Mouse (Mus musculus): ENCODE data around the gene Defb29. TPM values are rescaled to one million over a fixed set of nuclear protein-coding genes. Genes with fewer than 3 reads are reported as not detected.

The Defb29 gene
- polyA plus RNA-seq (2015; fragmentation: Nextera tagmentation; extraction: Ambion mirVana): not detected in 2 replicates

DNA sequence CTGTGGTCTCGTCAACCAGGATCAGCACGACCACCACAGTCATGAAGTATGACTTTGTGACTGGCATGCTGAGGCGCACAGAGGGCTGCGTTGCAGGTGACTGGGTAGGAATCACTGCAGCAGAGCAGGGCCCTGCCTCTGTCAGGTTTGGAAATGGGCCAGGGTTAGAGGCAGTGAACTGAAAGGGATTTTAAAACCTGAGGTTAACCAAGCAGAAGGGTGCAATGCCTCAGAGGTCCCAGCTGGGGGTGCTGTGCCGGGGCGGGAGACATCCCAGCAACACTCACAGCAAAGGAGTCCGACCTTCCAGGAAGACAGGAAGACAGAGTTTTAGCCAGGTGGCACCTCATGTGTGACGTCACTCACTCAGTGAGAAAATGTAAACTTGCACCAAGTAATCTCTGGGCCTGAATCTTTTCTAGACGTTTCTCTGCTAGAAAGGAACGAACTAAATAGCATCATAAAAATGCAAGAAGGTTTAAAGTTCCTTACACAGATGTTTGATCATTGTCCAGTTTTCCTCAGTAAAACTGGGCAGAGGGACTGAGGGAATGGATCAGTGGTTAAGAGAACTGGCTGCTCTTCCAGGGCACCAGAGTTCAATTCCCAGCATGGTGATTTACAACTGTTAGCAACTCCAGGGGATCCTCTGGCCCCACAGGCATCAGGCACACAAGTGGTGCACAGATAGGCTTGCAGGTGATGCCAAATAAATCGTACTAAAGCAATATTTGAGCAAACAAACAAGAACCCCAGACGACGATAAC lies at the start of gene Defb29:
Gene Defb29, minus strand, starts transcription at position 155 of the 767 bp plus-strand sequence.
- no peak for ATAC-seq (ENCODE audit: low FRiP score, low read depth)
- no peak within 1 kb of the TSS for H3K4me2 ChIP-seq (replicated peaks)
- no peak within 1 kb of the TSS for H3K27ac ChIP-seq
- no peak within 1 kb of the TSS for H3K4me3 ChIP-seq
- no peaks in the 10 kb centered on the region for H3K27me3 ChIP-seq
- whole genome bisulfite sequencing: 50% methylated on average over 13 of the region's 13 CpGs
- peaks cover 4% of the 10 kb centered on the region for H3K4me1 ChIP-seq
- H3K36me3 ChIP-seq: no peaks in the 10 kb centered on the region
- H3K9ac ChIP-seq: no peak within 1 kb of the TSS
- peaks cover 6% of the 10 kb centered on the region; the same call in 1 of the 2 replicates for H3K9me3 ChIP-seq

DNA sequence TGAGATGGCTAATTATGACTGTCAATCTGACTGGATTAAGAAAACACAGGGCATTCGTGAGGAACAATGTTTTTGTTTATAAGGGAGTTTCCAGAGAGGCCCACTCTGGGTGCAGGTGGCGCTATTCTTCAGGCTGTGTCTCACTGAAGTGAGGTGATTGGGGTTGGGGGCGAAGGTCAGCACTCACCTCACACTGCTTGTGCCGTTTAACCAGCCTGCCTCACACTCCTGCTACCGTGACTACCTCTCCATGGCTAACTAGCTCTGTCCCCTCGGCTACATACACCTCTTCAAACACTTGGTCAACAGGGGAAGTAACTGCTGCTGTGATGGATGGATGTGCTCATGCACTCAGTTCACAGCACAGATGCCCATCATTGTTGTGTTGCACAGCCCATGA lies 49.1 kb upstream of the Defb29 start:
- no peaks in the 10 kb centered on the region for H3K9me3 ChIP-seq
- H3K4me3 ChIP-seq: no peak overlapping the region
- no peaks in the 10 kb centered on the region for H3K36me3 ChIP-seq
- no peak overlapping the region for H3K9ac ChIP-seq
- 39% methylated on average over 6 of the region's 6 CpGs for WGBS
- H3K4me1 ChIP-seq: 0 out of 2 replicates have a peak, but pooled peaks cover 5% of the 10 kb centered on the region
- ATAC-seq (ENCODE audit: low FRiP score, low read depth): no peak
- H3K4me2 ChIP-seq (replicated peaks): no peak overlapping the region
- H3K27ac ChIP-seq: no peak overlapping the region
- no peaks in the 10 kb centered on the region for H3K27me3 ChIP-seq

DNA sequence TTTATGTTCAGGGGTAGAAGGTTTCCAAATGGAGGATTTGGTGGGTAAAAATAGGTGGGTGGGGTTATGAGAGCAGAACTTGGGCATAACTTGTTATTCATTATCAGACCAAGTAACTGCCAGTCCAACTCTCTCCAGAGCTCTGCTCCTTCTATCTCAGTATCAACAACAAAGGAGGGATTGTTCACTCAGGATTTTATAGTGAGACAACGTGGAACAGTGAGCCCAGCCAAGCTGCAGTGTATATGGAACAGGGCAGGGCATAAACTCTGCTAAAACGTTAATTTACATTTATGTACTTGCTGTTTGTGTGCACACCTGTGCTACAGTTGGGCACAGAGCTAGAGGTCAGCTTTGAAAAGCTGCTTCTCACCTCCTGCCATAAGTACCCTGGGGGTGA lies 48.6 kb upstream of the Defb29 start:
- ATAC-seq (ENCODE audit: low FRiP score, low read depth): no peak
- Histone ChIP-seq H3K4me2 (replicated peaks) (no peak overlapping the region), H3K4me3 (no peak overlapping the region), H3K36me3 (no peaks in the 10 kb centered on the region), H3K27me3 (no peaks in the 10 kb centered on the region), H3K27ac (no peak overlapping the region), H3K9me3 (no peaks in the 10 kb centered on the region), H3K4me1 (0 out of 2 replicates have a peak, but pooled peaks cover 5% of the 10 kb centered on the region), H3K9ac (no peak overlapping the region)
- 22% methylated on average over 2 of the region's 2 CpGs for WGBS

GRCm38 (mm10) chr2:152586926-152587560 lies 47.1 kb upstream of the Defb29 start:
- Histone ChIP-seq H3K27me3 (no peaks in the 10 kb centered on the region), H3K4me1 (0 out of 2 replicates have a peak, but pooled peaks cover 5% of the 10 kb centered on the region), H3K27ac (no peak overlapping the region), H3K36me3 (no peaks in the 10 kb centered on the region), H3K4me2 (replicated peaks) (no peak overlapping the region), H3K9ac (no peak overlapping the region), H3K9me3 (no peaks in the 10 kb centered on the region), H3K4me3 (no peak overlapping the region)
- WGBS: 66% methylated on average over 4 of the region's 4 CpGs
- no peak for ATAC-seq (ENCODE audit: low FRiP score, low read depth)

GRCm38 (mm10) chr2:152580612-152581011 lies 40.7 kb upstream of the Defb29 start:
- Histone ChIP-seq H3K4me1 (no peaks in the 10 kb centered on the region), H3K4me3 (no peak overlapping the region), H3K9ac (no peak overlapping the region), H3K4me2 (replicated peaks) (no peak overlapping the region), H3K36me3 (no peaks in the 10 kb centered on the region), H3K27me3 (no peaks in the 10 kb centered on the region), H3K27ac (no peak overlapping the region), H3K9me3 (no peaks in the 10 kb centered on the region)
- ATAC-seq (ENCODE audit: low FRiP score, low read depth): no peak
- WGBS: 88% methylated on average over 11 of the region's 11 CpGs

DNA sequence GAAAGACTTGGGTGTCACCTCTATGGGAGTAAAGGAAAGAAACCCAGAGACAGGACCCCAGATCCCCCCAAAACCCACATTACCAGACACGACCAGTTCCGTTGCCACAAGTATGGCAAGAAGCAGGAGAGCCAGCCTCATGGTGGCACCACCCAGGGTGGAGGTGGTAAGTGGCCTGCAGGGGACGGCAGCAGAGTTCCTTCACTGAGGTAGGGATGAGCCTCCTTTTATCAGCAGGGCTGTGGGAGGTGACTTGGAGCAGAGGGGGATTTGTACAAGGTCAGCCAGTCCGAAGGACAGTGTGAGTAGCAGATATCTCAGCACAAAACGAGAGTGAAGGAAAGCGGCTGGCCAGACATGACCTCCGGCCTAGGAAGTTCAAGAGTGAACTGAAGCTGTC lies 40.2 kb upstream of the Defb29 start, which contains the start of gene Defb19:
Gene Defb19, minus strand, starts transcription at position 206 of the 400 bp plus-strand sequence.
- H3K36me3 ChIP-seq: no peaks in the 10 kb centered on the region
- H3K4me2 ChIP-seq (replicated peaks): no peak within 1 kb of the TSS
- H3K4me3 ChIP-seq: no peak within 1 kb of the TSS
- WGBS: 69% methylated on average over 7 of the region's 7 CpGs
- ATAC-seq (ENCODE audit: low FRiP score, low read depth): no peak
- no peaks in the 10 kb centered on the region for H3K4me1 ChIP-seq
- no peaks in the 10 kb centered on the region for H3K9me3 ChIP-seq
- no peaks in the 10 kb centered on the region for H3K27me3 ChIP-seq
- no peak within 1 kb of the TSS for H3K27ac ChIP-seq
- no peak within 1 kb of the TSS for H3K9ac ChIP-seq

DNA sequence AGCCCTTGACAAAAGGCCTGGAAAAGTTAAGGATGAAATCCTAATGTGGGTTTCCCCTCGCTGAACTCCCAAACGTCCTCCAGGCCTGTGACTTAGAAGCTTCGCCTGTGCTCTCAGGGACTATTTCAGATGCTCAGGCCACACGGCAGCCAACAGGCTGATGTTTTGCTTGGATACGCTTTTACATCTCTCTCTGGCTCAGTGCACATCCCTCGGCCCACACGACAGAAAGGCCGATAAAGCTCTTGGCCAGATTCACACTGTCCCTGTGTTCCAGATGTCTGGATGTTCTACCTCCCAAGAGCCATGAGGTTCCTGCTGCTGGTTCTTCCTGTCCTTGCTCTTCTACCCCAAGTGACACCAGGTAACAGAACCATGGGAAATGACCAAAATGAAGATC lies 33.6 kb upstream of the Defb29 start:
- H3K36me3 ChIP-seq: no peaks in the 10 kb centered on the region
- no peak overlapping the region for H3K4me2 ChIP-seq (replicated peaks)
- no peaks in the 10 kb centered on the region for H3K9me3 ChIP-seq
- no peaks in the 10 kb centered on the region for H3K4me1 ChIP-seq
- H3K9ac ChIP-seq: no peak overlapping the region
- 89% methylated on average over 8 of the region's 8 CpGs for WGBS
- ATAC-seq (ENCODE audit: low FRiP score, low read depth): no peak
- H3K27ac ChIP-seq: no peak overlapping the region
- H3K4me3 ChIP-seq: no peak overlapping the region
- H3K27me3 ChIP-seq: no peaks in the 10 kb centered on the region

DNA sequence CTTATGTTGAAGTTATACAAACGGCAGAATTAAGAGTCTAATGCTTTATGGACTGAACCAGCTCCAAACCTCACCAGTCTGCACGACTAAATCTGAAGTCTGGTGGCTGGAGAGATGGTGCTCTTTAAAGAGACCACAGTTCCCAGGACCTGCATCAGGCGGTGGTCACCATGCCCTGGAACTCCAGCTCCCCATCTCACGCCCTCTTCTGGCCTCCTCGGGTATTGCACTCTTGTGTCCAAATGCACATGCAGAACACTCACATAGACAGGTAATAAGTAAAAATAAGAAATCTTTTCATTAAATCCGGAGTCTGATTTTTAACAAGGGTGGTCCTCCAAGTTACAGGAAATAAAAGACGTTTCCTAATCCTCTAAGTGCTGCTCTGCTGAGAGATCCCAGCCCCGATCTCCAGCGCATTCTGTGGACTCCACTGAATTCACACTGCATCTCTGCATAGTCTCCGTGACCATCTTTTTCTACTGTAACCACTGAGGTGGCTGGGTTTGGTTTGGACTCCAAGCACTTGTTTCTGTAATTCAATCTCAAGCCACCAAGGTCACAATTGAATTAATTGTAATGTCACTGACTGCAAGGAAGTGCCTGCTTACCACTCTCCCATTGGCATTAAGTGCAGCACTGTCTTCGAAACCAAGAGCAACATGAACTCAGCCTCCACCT lies 32.4 kb upstream of the Defb29 start, which contains the start of gene Defb21:
Gene Defb21, plus strand, starts transcription at position 631 of the 681 bp plus-strand sequence.
- Histone ChIP-seq H3K9ac (no peak within 1 kb of the TSS), H3K4me1 (no peaks in the 10 kb centered on the region), H3K36me3 (no peaks in the 10 kb centered on the region), H3K9me3 (no peaks in the 10 kb centered on the region), H3K27ac (no peak within 1 kb of the TSS), H3K4me2 (replicated peaks) (no peak within 1 kb of the TSS), H3K4me3 (no peak within 1 kb of the TSS), H3K27me3 (no peaks in the 10 kb centered on the region)
- 60% methylated on average over 11 of the region's 11 CpGs for WGBS
- no peak for ATAC-seq (ENCODE audit: low FRiP score, low read depth)

GRCm38 (mm10) chr2:152570313-152570712 lies 30.4 kb upstream of the Defb29 start:
- H3K4me3 ChIP-seq: no peak overlapping the region
- no peak overlapping the region for H3K9ac ChIP-seq
- H3K9me3 ChIP-seq: no peaks in the 10 kb centered on the region
- H3K27me3 ChIP-seq: no peaks in the 10 kb centered on the region
- H3K4me1 ChIP-seq: no peaks in the 10 kb centered on the region
- no peak for ATAC-seq (ENCODE audit: low FRiP score, low read depth)
- H3K27ac ChIP-seq: no peak overlapping the region
- H3K36me3 ChIP-seq: no peaks in the 10 kb centered on the region
- 88% methylated on average over 6 of the region's 6 CpGs for WGBS
- no peak overlapping the region for H3K4me2 ChIP-seq (replicated peaks)

DNA sequence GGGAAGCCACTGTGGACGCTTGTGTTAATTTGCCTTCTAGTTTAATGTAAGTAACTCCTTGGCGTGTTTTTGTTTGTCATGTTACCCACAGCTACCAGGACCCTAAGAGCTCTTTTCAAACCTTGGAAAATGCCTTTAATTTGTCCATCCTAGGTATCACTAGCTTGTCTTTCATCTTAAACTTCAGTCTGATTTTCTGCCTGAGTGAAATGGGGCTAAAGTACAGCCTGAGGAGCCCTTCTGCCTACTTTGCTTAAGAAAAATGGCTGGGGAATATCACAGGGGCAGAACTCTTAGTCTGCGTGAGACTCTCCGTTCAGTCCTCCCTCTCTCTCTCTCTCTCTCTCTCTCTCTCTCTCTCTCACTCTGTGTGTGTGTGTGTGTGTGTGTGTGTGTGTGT lies 30.0 kb upstream of the Defb29 start:
- no peak overlapping the region for H3K4me2 ChIP-seq (replicated peaks)
- no peak overlapping the region for H3K27ac ChIP-seq
- 74% methylated on average over 4 of the region's 4 CpGs for WGBS
- H3K4me3 ChIP-seq: no peak overlapping the region
- no peak overlapping the region for H3K9ac ChIP-seq
- H3K9me3 ChIP-seq: no peaks in the 10 kb centered on the region
- no peak for ATAC-seq (ENCODE audit: low FRiP score, low read depth)
- H3K27me3 ChIP-seq: no peaks in the 10 kb centered on the region
- no peaks in the 10 kb centered on the region for H3K4me1 ChIP-seq
- no peaks in the 10 kb centered on the region for H3K36me3 ChIP-seq

DNA sequence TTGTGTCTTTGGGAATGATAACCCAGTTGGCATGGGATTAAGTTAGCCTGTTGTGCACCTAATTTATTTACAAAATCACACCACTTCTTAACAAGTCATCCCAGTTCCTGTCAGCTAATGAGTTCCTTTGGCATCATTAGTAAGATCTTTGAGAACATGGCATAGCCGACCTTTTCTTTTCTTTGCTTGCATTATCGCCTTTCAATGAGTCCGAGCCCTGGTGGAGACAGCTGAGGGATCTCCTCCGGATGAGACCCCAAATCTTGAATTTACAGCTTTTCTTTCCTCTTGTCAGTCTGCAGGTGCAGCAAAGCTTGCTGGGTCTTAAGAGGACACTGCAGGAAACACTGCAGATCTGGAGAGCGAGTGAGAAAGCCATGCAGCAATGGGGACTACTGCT lies 29.1 kb upstream of the Defb29 start, which contains the start of gene Gm17416:
Gene Gm17416, plus strand, starts transcription at position 301 of the 400 bp plus-strand sequence.
- H3K4me3 ChIP-seq: no peak within 1 kb of the TSS
- WGBS: 88% methylated on average over 5 of the region's 5 CpGs
- H3K9ac ChIP-seq: no peak within 1 kb of the TSS
- H3K27ac ChIP-seq: no peak within 1 kb of the TSS
- no peaks in the 10 kb centered on the region for H3K4me1 ChIP-seq
- no peak within 1 kb of the TSS for H3K4me2 ChIP-seq (replicated peaks)
- no peaks in the 10 kb centered on the region for H3K27me3 ChIP-seq
- no peaks in the 10 kb centered on the region for H3K36me3 ChIP-seq
- no peaks in the 10 kb centered on the region for H3K9me3 ChIP-seq
- ATAC-seq (ENCODE audit: low FRiP score, low read depth): no peak

DNA sequence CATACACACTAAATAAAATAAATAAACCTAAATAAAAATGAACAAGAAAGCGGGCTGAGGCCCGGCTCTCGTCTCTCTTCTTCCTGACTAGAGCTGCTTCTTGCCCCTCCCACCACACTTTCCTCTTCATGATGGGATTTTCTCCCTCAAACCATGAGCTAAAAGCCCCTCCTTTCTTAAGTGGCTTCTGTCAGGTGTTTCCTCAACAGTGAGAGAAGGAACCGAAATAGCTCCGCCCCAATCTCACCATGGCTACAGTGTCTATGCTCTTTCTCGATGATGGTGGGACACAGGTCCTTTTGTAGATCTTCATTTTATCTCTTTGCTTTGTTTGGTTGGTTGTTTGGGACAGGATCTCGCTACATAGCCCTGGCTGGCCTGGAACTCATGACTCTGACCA lies 16.8 kb upstream of the Defb29 start:
- Histone ChIP-seq H3K4me1 (no peaks in the 10 kb centered on the region), H3K4me3 (no peak overlapping the region), H3K9ac (no peak overlapping the region), H3K27me3 (no peaks in the 10 kb centered on the region), H3K27ac (no peak overlapping the region), H3K4me2 (replicated peaks) (no peak overlapping the region), H3K9me3 (no peaks in the 10 kb centered on the region), H3K36me3 (no peaks in the 10 kb centered on the region)
- WGBS: 90% methylated on average over 7 of the region's 7 CpGs
- no peak for ATAC-seq (ENCODE audit: low FRiP score, low read depth)
